Mouse (Mus musculus) cerebellum, adult 2 months (tissue): ENCODE measurements around the gene Zfp609.

ENCODE experiments used
- CTCF ChIP-seq: fragments of 200-500 bp; IDR thresholded peaks from 2 replicates; pipeline ENCODE4 v1.5.1; 2011; ENCODE audit warnings: low read depth, mild to moderate bottlenecking, control low read depth, low read length, moderate library complexity, borderline replicate concordance; ENCODE audit not compliant: insufficient read depth
- POLR2A ChIP-seq: fragments of 200-500 bp; IDR thresholded peaks from 2 replicates; pipeline ENCODE4 v1.6.1; 2011; ENCODE audit warnings: low read length, control low read depth, borderline replicate concordance; ENCODE audit not compliant: insufficient read depth

DNA sequence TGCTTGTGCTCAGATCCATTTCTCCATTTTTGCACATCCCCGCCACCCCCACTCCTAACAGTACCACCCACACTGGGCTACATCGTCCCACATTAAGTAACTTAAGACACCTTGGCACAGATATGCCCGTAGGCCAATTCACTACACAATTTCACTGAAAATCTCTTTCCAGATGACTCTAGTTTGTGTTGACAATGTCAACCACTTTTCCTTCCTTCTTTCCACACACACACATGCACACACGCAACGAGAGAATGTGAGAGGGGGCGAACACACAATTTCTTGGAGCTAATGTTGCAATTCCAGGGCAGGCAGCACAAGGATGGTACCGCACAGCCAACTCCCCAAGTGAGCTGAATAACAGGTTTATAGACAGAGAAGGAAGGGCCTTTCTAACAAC lies 75.5 kb downstream of the Zfp609 start:
- TF ChIP-seq POLR2A (no peak), CTCF (no peak)
